Mouse (Mus musculus) myocyte (in vitro differentiated cells): Measurements from ENCODE around the gene Kazn. TPM values are rescaled to one million over a fixed set of nuclear protein-coding genes. Genes with fewer than 3 reads are reported as not detected.

Experiments
- H3K27me3 ChIP-seq: one replicate; pipeline ENCODE4 v1.6.1; 2011; ENCODE audit not compliant: control insufficient read depth, insufficient read depth, insufficient read length
- H3K36me3 ChIP-seq: one replicate; pipeline ENCODE4 v1.6.1; 2011; ENCODE audit not compliant: control insufficient read depth, insufficient read depth
- H3K4me2 ChIP-seq: one replicate; pipeline ENCODE4 v1.6.1; 2011; ENCODE audit warnings: low read depth, control low read depth
- H3K4me3 ChIP-seq: one replicate; pipeline ENCODE4 v1.5.1; 2011; ENCODE audit warnings: mild to moderate bottlenecking, control low read depth, moderate library complexity
- H3K79me2 ChIP-seq: one replicate; pipeline ENCODE4 v1.6.1; 2011; ENCODE audit not compliant: control insufficient read depth, insufficient read depth
- H3ac ChIP-seq: one replicate; pipeline ENCODE4 v1.6.1; 2011; ENCODE audit not compliant: control insufficient read depth, insufficient read length
- CEBPB ChIP-seq: IDR thresholded peaks from 2 replicates; pipeline ENCODE4 v1.6.1; 2011; ENCODE audit warnings: mild to moderate bottlenecking, moderate library complexity; ENCODE audit not compliant: poor library complexity, insufficient read depth, severe bottlenecking
- E2F4 ChIP-seq: IDR thresholded peaks from one replicate; pipeline ENCODE4 v1.6.1; 2011; ENCODE audit warnings: mild to moderate bottlenecking, control low read depth, moderate library complexity; ENCODE audit not compliant: insufficient read depth
- MAX ChIP-seq: IDR thresholded peaks from one replicate; pipeline ENCODE4 v1.6.1; 2011; ENCODE audit warnings: low read depth, mild to moderate bottlenecking, control low read depth
- MYOD1 ChIP-seq, 3 experiments: IDR thresholded peaks; one replicate each; pipeline ENCODE4 v1.6.1; 2011; ENCODE audit warnings: control low read depth in 2 of 3, low read depth in 2 of 3, mild to moderate bottlenecking in 2 of 3, moderate library complexity in 1 of 3; ENCODE audit not compliant: insufficient read length in 2 of 3, control insufficient read depth in 1 of 3
- MYOG ChIP-seq, 3 experiments: IDR thresholded peaks; one replicate each; pipeline ENCODE4 v1.6.1; 2011; ENCODE audit warnings: control low read depth in 2 of 3, low read depth in 2 of 3, mild to moderate bottlenecking in 2 of 3; ENCODE audit not compliant: insufficient read length in 2 of 3, control insufficient read depth in 1 of 3, insufficient read depth in 1 of 3
- POLR2A ChIP-seq: IDR thresholded peaks from one replicate; pipeline ENCODE4 v1.6.1; 2011; ENCODE audit warnings: low read depth, mild to moderate bottlenecking, control low read depth, moderate library complexity; ENCODE audit not compliant: insufficient read length
- POLR2AphosphoS2 ChIP-seq: IDR thresholded peaks from one replicate; pipeline ENCODE4 v1.6.1; 2011; ENCODE audit warnings: low read depth, control low read depth; ENCODE audit not compliant: insufficient read length
- REST ChIP-seq: IDR thresholded peaks from one replicate; pipeline ENCODE4 v1.6.1; 2011; ENCODE audit warnings: mild to moderate bottlenecking, control low read depth, moderate library complexity; ENCODE audit not compliant: insufficient read depth, insufficient read length
- SRF ChIP-seq: IDR thresholded peaks from one replicate; pipeline ENCODE4 v1.6.1; 2011; ENCODE audit warnings: low read depth; ENCODE audit not compliant: control insufficient read depth, insufficient read length
- TCF12 ChIP-seq: IDR thresholded peaks from one replicate; pipeline ENCODE4 v1.6.1; 2011; ENCODE audit warnings: mild to moderate bottlenecking, control low read depth; ENCODE audit not compliant: poor library complexity, insufficient read depth, severe bottlenecking
- TCF3 ChIP-seq: IDR thresholded peaks from one replicate; pipeline ENCODE4 v1.6.1; 2011; ENCODE audit warnings: low read depth, control low read depth; ENCODE audit not compliant: insufficient read length
- USF1 ChIP-seq: IDR thresholded peaks from one replicate; pipeline ENCODE4 v1.6.1; 2011; ENCODE audit warnings: low read depth, mild to moderate bottlenecking, control low read depth, moderate library complexity
- polyA plus RNA-seq: library from polyadenylated mRNA; unstranded; fragments of >200 nt; fragmentation: generic; extraction: Trizol; gene quantifications from one replicate; pipeline ENCODE4 v1.2.1, GENCODE M21; 2012; ENCODE audit warnings: missing spikeins

Gene Kazn
- polyA plus RNA-seq, 1 experiment: not detected

DNA sequence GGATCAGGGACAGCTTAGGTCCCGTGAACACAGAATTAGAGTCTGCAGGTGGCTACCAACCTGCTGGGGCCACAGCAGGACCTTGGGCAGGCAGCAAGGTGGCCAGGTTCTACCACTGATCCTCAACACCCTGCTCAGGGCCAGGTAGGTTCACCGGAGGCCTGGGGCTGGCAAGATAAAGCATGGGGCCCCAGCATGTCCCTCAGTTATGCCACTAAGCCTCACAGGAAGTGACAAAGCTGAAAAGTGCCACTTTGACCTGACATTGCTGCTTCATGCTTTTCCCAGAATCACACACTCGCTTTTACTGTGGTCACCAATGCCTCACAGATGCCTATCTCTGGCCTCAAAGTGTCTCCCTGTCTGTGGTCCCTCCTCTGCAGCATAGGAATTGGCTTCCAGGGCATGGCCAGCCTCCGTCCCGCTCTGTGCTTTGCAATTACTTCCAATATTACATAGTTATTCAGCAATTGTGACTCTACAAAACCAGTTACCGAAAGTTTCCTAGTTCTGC, 111.9 kb downstream of the Kazn start:
- TF ChIP-seq REST (no peak), MYOG (IDR thresholded peaks at IDR 0.05; ENCODE audit: control insufficient read depth in 1 of 3, insufficient read depth in 1 of 3, insufficient read length in 2 of 3, low read depth in 2 of 3) (no peak), USF1 (no peak), TCF12 (no peak), POLR2AphosphoS2 (no peak), TCF3 (no peak), MYOD1 (IDR thresholded peaks at IDR 0.05; ENCODE audit: control insufficient read depth in 1 of 3, insufficient read length in 2 of 3, low read depth in 2 of 3) (no peak), CEBPB (no peak), MAX (no peak), POLR2A (no peak), E2F4 (no peak), SRF (no peak)
- H3K4me2 ChIP-seq: no peak overlapping the region
- no peak overlapping the region for H3ac ChIP-seq
- no peaks in the 10 kb centered on the region for H3K27me3 ChIP-seq
- no peaks in the 10 kb centered on the region for H3K36me3 ChIP-seq
- H3K79me2 ChIP-seq: no peaks in the 10 kb centered on the region
- H3K4me3 ChIP-seq: no peak overlapping the region

- Histone ChIP-seq H3K36me3 (no peaks in the 10 kb centered on the region), H3K4me3 (no peak overlapping the region), H3ac (no peak overlapping the region), H3K79me2 (no peaks in the 10 kb centered on the region), H3K27me3 (no peaks in the 10 kb centered on the region), H3K4me2 (no peak overlapping the region)
- TF ChIP-seq TCF3 (no peak), MAX (no peak), E2F4 (no peak), TCF12 (no peak), USF1 (no peak), MYOG (IDR thresholded peaks at IDR 0.05; ENCODE audit: control insufficient read depth in 1 of 3, insufficient read depth in 1 of 3, insufficient read length in 2 of 3, low read depth in 2 of 3) (no peak), POLR2AphosphoS2 (no peak), MYOD1 (IDR thresholded peaks at IDR 0.05; ENCODE audit: control insufficient read depth in 1 of 3, insufficient read length in 2 of 3, low read depth in 2 of 3) (no peak), SRF (no peak), POLR2A (no peak), REST (no peak), CEBPB (no peak)
Measured at GRCm38 (mm10) chr4:142126641-142127274, 112.4 kb downstream of the Kazn start.

DNA sequence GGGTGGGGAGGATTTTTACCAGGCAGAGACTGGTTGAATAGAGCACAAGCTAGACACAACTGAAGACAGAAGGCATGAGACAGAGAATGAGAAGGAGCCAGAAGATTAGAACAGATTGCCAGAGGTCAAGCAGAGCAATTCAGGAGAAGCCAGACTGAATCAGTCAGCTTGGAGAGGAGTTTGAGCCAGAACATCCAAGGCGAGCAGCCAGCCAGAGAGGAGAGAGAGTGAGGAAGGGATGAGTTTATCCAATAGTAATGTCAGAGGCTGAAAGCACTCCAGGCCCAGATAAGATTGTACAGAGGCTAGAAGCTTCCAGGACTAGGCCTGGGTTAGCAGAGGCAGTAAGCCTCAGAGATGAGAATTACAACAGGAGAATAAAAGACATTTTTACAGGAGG, 118.0 kb downstream of the Kazn start:
- H3K4me3 ChIP-seq: no peak overlapping the region
- no peak overlapping the region for H3K4me2 ChIP-seq
- TF ChIP-seq E2F4 (no peak), TCF3 (no peak), POLR2A (no peak), CEBPB (no peak), MYOD1 (IDR thresholded peaks at IDR 0.05; ENCODE audit: control insufficient read depth in 1 of 3, insufficient read length in 2 of 3, low read depth in 2 of 3) (no peak), TCF12 (no peak), REST (no peak), MAX (no peak)

DNA sequence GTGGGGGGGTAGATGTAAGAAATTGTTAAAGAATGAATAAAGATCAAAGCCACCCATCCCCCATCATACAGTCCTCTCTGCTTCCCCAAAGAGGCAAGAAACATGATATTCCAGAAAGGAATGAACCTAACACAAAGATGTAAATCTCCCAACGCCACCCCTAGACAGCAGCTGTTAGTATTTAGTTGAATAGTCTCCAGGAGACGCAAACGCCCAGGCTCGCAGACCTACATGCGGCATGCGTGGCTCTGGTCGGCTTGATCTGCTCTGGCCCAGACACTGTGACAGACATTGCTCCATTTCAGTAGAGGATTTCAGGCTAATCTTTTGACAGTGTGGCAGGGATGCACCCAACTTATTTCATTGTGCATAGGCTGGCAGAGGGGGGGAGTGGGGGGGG, 120.7 kb downstream of the Kazn start:
- no peaks in the 10 kb centered on the region for H3K79me2 ChIP-seq
- H3K4me3 ChIP-seq: no peak overlapping the region
- no peak overlapping the region for H3K4me2 ChIP-seq
- TF ChIP-seq TCF3: no peak
- no peak for TF ChIP-seq USF1
- TF ChIP-seq POLR2AphosphoS2: no peak
- no peak for TF ChIP-seq SRF
- no peak for TF ChIP-seq CEBPB
- TF ChIP-seq POLR2A: no peak
- no peak for TF ChIP-seq MYOG (IDR thresholded peaks at IDR 0.05; ENCODE audit: control insufficient read depth in 1 of 3, insufficient read depth in 1 of 3, insufficient read length in 2 of 3, low read depth in 2 of 3)
- no peak for TF ChIP-seq TCF12
- TF ChIP-seq MYOD1 (IDR thresholded peaks at IDR 0.05; ENCODE audit: control insufficient read depth in 1 of 3, insufficient read length in 2 of 3, low read depth in 2 of 3): no peak
- TF ChIP-seq REST: no peak
- no peak for TF ChIP-seq E2F4
- TF ChIP-seq MAX: no peak
- no peaks in the 10 kb centered on the region for H3K36me3 ChIP-seq
- H3K27me3 ChIP-seq: no peaks in the 10 kb centered on the region
- H3ac ChIP-seq: no peak overlapping the region

More for the DNA sequence above, 118.0 kb downstream of the Kazn start:
- Histone ChIP-seq H3ac (no peak overlapping the region), H3K27me3 (no peaks in the 10 kb centered on the region), H3K79me2 (no peaks in the 10 kb centered on the region), H3K36me3 (no peaks in the 10 kb centered on the region)
